Mouse (Mus musculus) erythroblast, adult 5-6 weeks (primary cell): ENCODE data around the gene Col25a1. TPM values are rescaled to one million over a fixed set of nuclear protein-coding genes. Genes with fewer than 3 reads are reported as not detected.

Experiments
- ATAC-seq: replicated peaks from 2 replicates; pipeline ENCODE4 v1.8.0; 2016; ENCODE audit warnings: moderate number of reproducible peaks, mild to moderate bottlenecking, moderate TSS enrichment, inconsistent platforms; ENCODE audit not compliant: poor library complexity, low FRiP score, severe bottlenecking
- total RNA-seq, 2 experiments: library from RNA; stranded (forward) in 1 of 2; stranded (reverse) in 1 of 2; fragments of 150-400 nt in 1 of 2; fragments of 200-764, 138-1000 nt in 1 of 2; gene quantifications; 2 replicates each; pipeline versions ENCODE4 v1.2.3 to v1.2.4; 2015 to 2017; ENCODE audit warnings: low replicate concordance in 2 of 2

Gene Col25a1
- total RNA-seq, 2 experiments from 2014 or later, result 0.09 TPM; not detected in 1

DNA sequence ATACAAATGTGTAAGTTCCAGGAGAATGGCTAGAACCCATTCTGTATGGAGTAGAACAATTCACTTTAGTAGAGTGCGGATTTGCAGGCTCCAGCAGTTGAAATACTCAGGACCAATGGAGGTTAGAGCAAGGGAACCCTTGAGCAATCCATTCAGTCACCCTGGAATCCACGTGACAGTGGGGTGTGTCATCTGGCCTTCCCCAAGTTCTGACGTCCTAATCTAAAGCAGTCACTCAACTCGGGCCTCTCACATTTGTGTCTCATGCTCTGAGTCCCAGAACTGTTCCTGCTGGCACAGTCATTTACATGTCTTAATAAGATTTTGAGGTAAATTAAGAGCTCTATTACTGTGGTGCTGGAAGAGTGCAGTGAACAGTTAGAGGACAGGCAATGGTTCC, 28.6 kb downstream of the Col25a1 start:
- no peak for ATAC-seq

DNA sequence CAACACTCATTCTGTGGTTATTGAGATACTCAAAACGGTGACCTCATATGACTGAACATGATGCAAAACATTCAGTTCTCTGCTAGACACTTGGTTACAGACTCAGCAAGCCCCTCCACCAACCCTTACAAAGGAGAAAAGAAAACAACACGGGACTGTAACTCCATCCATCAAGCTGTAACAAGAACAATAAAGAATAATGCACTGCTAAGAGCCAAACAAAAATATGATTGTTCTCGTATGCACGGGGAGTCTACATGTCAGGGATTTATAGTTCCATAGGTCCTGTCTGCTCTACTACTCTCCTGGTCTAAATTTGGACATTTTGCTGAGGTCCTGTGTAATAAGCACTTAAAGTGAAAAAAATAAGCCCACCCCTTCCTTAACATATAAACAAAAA, 29.6 kb downstream of the Col25a1 start:
- ATAC-seq, result no peak

DNA sequence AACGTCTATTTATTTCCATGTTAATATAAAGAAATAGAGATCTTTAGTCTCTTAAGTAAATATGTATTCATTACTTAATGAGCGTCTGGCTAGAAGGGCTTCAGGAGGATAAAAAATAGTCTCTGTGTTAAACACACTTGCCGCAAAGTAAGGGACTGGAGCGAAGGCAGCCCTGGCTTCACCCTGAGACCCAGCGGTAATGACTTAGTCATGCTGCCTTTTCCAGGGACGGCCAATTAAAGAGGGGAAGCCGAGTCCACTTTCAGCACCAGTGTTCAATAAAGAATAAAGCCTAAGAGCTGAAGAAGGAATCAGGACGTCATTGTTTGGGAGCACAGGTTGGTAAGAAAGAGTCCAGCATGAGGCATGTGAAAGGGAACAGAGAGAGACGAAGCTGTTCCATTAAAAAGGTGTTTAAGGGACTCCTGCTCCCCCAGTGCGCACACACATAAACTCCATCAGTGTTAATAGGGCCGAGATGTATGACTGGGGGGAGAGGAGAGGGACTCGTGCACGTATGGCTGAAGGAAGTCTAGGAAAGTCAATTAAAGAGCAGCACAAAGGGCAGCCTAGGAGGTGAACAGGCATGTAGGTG, 30.1 kb downstream of the Col25a1 start:
- ATAC-seq, result no peak

DNA sequence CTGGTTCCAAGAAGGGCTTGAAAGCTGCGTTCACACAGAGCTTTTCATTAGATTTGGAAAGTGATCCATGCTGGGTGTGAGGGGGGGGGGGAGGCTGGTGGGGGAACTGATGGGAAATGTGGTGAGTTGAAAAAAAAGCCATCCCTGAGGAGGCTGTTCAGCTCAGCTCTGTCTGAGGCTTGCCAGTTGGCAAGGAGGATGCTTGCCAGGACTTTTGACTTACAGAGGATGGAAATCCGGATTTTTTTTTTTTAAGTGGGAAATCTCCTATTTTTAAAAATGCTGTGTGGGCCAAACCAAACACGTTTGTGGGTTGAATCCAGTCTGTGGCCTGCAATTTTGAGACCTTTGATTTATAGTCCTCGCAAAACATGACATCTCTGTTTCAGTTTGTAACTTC, 35.6 kb downstream of the Col25a1 start:
- ATAC-seq, result no peak

DNA sequence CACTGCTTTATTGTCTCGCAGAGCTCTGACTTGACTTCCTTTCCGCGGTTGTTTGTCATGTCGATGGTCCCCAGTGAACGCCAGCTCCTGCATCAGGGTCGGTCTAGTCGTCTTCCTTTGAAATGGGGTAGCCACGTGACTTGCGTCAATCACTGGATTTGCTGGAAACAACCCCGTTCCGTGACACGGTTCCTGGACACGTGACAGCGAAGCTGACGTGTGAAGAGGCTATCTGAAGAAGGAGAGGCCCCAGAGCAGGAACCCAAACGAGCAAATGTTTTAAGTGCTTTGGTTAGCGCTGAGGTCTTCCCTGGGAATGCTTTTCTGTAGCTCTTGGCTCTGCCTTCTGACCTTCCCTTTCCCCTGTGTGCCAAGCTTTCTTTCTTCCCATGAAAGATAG, 41.5 kb downstream of the Col25a1 start:
- no peak for ATAC-seq

DNA sequence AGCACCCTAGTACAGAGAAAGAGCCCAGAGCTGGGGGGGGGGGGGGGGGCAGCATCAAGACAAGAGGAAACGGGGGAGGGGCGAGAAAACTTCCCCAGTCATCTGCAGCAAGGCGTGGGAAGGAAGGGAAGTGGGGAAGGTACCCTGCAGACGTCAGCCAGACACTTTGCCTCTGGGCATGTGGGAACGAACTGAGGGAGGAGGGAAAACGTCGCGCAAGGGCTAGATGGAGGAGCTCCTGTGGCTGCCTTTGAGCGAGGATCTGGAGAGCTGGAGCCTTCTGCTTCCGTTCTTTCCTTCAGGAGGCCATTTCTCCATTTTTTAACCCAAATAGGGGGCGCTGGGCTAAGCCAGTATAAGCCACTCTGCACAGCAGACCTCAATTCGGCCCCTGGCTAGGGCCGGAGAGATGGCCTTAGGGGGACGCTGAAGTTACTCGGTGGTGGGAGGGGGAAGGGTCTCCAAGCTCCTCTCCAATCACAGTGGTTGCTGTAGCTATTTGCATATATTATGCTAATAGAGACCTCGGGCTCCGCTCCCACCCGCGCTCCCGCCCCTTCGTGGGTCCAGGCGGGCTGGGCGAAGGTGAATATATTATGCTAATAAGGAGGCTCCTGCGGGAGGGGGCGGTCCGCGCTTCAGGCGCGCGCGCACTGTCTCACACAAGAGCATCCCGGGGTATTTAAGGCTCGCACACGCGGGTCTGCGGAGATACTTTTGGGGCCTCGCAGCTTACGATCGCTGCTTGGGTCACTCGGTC, 49.1 kb downstream of the Col25a1 start:
- no peak for ATAC-seq

DNA sequence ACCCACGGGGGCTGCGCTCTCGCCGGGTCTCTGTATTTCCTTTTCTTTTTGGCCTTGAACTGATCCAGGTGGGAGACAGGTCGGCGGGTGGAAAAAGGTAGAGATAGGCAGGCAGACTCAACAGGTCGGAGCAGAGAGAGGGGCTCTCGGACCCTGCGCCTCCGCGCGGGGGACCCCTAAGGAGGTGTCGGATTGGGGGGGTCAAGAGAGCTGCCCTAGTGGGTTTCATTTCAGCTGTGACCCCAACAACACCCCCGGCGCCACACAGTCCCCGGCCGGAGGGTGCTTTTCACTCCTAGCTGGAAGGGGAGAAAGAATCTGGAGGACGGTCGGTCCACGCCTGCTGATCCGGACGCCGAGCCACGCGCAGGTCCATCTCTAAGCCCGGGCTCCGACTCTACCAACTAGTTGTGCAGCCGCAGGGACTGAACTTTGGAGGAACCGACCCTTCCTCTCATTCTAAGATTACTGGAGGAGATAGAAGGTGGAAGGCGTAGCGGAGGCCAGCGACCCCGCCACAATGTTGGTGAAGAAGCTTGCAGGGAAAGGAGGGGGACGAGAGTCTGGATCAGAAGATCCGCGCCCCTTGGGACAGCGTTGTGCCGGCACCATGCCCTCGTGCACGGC, 49.8 kb downstream of the Col25a1 start:
- no peak for ATAC-seq

DNA sequence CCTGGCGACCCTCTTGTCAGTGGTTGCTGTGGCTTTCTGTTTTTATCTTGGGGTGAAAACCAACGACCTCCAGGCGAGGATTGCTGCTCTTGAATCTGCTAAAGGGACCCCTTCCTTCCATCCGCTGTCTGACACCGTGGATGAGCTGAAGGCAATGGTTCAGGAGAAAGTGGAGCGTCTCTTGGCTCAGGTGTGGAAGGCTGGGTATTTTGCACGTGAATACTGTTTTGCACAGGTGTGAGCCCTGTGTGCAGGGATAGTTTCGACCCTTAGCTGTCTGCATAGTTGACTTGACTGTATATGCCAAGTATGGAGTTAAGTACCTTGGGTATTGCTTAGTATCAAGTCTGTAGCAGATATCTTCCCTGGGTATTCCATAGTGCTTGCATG, 50.3 kb downstream of the Col25a1 start:
- ATAC-seq, result no peak

DNA sequence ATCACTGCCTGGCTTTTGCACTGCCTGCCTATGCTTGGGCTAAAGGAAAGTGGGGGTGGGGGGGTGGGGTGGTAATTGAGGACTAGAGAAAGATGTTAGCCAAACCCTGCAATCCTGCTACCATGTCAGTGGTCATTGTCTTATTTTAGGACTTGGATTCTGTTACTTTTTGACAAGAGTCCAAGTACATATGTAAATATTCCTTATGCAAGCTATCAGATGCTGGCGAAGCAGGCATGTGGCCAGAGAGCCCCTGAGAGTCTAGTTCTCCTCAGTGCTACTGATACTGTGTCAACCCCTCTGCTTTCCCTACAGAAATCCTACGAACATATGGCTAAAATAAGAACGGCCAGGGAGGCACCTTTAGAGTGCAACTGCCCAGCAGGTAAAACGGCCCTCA, 51.1 kb downstream of the Col25a1 start:
- no peak for ATAC-seq

DNA sequence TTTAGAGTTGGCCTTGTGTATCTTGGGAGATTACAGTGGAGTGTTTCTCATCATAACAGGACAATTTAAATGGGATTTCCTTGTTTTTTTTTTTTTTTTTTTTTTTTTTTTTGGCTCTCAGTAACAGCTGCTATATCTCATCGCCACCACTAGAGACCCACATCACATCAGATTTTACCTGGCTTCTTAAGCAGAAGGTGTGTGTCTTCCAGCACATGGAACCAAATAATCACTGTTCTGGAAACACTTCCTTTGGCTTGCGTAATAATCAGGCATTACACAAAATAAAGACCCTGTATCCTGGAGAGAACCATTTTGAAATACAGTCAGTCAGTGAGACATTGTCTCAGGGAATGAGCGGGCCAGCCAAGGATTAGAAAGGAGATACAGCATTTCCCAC, 53.8 kb downstream of the Col25a1 start:
- no peak for ATAC-seq

DNA sequence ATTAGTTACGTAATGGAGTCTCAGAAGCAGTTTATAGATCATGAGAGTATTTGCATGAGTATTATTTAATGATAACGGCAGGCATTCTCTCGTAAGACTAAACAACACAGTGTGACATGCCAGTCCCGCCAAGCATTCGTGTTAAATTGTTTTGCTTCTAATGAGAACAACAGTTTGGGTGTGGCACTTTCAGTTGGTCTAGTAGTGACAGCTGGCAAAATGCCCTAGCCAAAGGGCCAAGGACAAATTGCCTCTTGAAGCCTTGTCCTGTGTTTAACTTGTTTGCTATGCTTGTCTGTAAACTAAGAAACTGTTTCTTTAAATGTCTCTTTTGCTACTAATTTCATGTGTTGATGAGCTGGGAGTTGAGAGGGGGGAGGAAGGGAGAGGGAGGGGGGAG, 56.3 kb downstream of the Col25a1 start:
- ATAC-seq, result no peak

DNA sequence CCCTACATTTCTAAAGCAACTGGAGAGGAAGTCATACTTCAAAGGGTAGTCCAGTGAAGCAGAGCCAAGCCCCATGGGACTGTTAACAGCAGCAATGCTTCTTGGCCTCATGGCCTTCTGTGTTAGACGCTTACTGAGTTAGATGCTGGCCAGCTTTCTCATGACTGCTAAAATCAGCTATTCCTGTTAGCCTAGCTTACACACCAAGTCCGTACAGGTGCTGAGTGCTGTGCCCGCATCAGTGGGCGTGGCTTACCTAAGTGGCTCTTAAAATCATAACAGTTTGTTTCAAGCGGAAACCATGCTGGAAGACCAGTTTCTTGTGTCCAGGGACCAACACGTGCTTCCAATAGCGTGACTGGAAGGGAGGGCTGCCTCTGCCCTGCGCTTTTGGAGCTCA, 62.1 kb downstream of the Col25a1 start:
- no peak for ATAC-seq

DNA sequence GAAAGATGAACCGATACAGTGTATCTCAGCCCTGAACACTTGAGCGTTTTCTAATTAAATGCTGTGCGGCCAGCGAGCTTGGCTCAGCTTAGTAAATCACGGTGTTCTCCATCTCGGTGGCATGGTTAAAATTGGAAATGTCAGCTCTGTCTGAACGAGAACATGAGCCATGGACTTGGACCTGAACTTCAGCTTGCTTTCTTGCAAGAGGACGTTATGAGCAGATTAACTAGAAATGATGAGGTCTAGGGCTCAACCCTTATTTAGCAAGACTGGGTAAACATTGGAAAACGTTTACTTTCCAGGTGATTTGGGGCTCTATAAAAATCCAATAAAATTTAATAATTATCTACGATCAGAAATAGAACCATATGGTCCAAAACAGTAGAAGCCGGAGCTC, 83.3 kb downstream of the Col25a1 start:
- ATAC-seq, result no peak

DNA sequence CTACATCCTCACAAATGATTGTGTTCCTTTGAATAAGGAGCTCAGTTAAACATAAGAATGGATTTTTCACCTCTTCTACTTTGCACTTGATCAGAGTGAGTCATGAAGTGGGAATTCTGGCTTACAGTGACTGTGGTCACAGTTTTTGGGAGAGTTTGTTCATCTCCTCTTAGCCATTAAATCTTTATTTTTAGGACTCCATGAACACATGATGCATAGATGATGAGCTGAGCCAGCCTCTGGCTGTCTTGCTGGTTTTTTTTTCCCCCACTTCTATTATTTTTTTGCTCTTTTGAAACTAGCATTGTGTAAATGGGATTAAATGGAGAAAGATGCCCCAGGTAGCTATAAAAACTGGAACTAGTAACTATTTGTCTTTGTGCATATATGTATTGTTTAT, 84.8 kb downstream of the Col25a1 start:
- no peak for ATAC-seq

DNA sequence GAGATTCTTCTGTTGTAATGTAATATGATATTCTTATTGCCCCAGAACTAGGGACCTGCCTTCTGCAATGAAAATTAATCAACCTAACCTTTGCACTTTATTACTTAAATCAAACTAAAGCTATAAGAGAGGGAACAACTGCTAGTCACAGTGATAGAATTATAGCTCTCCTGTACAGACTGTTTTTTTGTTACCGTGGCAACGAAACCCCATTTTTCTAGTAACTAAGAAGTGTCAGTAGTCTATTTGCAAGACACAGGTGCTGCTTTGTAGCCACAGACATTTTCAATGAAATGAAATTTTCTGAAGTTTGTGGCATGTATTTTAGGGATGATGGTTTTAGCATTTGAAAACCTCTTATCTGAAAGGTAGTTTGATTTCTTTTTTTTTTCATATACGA, 85.3 kb downstream of the Col25a1 start:
- no peak for ATAC-seq

DNA sequence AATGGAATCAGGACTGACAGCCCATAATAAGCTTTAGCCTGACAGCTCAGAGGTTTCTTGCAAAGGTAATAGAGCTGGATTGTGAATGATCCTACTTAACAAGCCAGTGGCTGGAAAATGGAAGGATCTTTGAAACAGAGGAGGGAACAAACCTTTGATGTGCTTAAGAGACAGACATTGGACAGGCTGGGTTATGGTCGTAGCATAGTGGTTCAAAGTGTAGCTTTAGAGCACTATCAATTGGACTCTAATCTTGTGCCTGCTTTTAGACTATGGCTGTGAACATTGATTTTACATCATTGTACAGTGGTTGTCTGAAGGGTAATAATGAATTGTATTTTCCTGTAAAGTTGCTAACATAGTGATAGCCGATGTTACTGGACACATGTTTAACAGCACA, 86.4 kb downstream of the Col25a1 start:
- no peak for ATAC-seq

DNA sequence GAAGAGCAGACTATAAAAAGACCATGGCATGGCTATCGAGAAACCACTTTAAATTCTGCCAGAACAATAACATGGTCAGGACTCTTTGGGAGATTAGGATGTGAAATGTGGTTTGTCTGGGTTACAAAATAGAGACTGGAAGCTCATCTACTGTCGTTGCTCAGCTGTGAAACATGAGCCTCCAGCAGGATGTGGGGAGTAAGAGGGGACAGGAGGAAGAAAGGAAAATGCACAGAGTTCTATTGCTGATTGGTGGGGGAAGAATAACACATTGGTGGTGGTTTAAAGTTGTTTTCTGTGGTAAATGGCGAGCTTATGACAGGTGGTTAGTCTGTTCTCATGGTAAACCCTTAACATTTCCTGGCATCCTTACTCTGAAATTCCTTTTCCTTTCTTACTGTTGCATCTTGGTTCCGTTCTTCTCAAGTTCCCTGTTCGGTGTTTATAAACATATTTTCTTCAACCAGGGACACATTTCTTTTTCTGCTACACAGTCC, 87.0 kb downstream of the Col25a1 start:
- no peak for ATAC-seq

DNA sequence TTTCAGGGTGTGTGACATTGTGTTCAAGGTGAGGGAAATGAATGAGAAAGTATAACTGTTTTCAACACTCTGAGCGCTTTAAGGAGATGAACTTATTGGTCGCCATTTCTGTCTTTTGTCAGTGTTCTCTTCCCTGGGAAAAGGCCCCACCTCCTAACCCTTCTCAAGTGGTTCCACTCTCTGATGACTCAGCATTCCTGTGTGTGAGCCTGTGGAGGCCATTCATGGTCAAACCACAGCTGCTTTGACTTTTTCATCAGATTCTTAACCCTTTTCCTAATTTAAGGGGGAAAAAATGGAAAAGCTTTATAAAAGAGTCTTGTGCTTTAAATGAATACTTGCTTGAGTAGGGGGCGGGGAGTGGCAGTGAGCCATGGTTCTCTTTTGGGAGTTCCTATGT, 89.5 kb downstream of the Col25a1 start:
- no peak for ATAC-seq

DNA sequence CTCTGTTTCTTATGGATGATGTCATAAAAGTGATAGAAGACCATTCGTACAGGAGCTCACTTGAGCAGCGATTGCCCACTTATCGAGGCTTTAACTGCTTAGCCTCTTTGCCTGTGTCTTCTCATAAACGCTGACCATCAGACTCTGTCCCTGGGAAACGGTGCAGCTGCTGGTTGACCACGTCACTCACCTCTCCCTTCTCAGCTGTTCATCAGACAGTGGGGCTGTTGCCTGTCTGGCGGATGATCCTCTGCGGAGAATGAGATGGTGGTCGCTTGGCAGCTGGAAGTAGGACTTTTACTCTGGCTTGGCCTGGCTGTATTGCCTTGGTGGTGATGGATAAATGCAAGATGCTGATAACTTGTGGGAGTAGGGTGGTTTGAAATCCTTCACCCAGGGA, 96.9 kb downstream of the Col25a1 start:
- no peak for ATAC-seq

DNA sequence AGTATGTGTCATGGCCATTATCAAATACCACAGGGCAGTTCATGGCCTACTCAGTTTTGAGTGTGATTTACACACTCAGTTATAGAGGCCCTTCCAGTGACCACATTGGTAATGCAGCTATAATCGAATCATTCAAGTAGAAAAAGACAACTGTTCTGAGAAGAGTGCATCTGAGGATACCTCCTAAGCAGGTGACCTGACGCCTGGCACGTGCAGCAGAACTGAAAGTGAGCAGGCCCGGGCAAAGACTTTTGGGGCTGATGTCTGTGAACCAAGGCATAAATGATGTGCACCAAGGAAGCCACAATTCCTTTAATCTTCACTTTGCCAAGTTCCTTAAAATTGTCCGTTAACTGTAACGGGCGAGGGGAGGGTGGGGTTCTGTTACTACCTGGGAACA, 101.6 kb downstream of the Col25a1 start:
- ATAC-seq, result no peak

DNA sequence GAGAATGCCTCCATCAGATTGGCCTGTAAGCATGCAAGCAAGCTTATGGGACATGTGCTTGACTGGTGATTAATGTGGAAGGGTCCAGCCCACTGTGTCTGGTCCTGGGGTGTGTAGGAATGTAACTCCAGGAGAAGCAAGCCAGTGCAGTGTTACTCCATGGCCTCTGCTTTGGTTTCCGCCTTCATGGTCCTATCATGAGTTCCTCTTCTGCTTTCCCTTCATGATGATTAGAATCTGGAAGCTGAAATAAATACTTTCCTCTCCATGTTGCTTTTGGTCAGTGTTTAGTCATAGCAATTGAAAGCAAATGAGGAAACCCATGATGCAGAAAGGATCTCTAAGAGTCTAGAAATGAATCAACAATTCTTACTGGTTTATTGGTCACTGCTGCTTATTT, 103.9 kb downstream of the Col25a1 start:
- ATAC-seq, result no peak
